Mouse (Mus musculus): ENCODE measurements around the gene 2810004N23Rik. TPM values are rescaled to one million over a fixed set of nuclear protein-coding genes. Genes with fewer than 3 reads are reported as not detected.
A peak's percentile ranks its signal among the peaks of the same experiment; 100 is the strongest.

2810004N23Rik gene
- total RNA-seq, 2 experiments from 2014 or later = 29.7 to 34.0 TPM

- TF ChIP-seq CTCF (IDR thresholded peaks at IDR 0.05) = no peak
- peak; percentile 34 for DNase-seq
- Histone ChIP-seq H3K27ac (peak overlapping the region; percentile 97), H3K4me3 (peak overlapping the region; percentile 100)
- intact Hi-C loops (cut with DNase I) = loop anchor here (2.0 to 5.0 kb wide), 2 partner anchors 117 to 141 kb away; partner anchors contain the start of gene Tsnax
Observed at GRCm38 (mm10) chr8:124896010-124896631, 33.2 kb upstream of the 2810004N23Rik start.

- no peak overlapping the region for H3K27ac ChIP-seq
- no peak for TF ChIP-seq CTCF (IDR thresholded peaks at IDR 0.05)
- intact Hi-C loops (cut with DNase I) = no loop called here
- no peak overlapping the region for H3K4me3 ChIP-seq
- DNase-seq = no peak
Observed at GRCm38 (mm10) chr8:124892596-124892995, 29.7 kb upstream of the 2810004N23Rik start.

GRCm38 (mm10) chr8:124888385-124888784, 25.5 kb upstream of the 2810004N23Rik start:
- intact Hi-C loops (cut with DNase I) = no loop called here
- H3K4me3 ChIP-seq = no peak overlapping the region
- DNase-seq = no peak
- peak; percentile 40 for TF ChIP-seq CTCF (IDR thresholded peaks at IDR 0.05)
- H3K27ac ChIP-seq = no peak overlapping the region

GRCm38 (mm10) chr8:124878946-124879526, 16.1 kb upstream of the 2810004N23Rik start:
- no peak for TF ChIP-seq CTCF (IDR thresholded peaks at IDR 0.05)
- H3K27ac ChIP-seq = no peak overlapping the region
- intact Hi-C loops (cut with DNase I) = no loop called here
- DNase-seq = no peak
- H3K4me3 ChIP-seq = no peak overlapping the region

DNA sequence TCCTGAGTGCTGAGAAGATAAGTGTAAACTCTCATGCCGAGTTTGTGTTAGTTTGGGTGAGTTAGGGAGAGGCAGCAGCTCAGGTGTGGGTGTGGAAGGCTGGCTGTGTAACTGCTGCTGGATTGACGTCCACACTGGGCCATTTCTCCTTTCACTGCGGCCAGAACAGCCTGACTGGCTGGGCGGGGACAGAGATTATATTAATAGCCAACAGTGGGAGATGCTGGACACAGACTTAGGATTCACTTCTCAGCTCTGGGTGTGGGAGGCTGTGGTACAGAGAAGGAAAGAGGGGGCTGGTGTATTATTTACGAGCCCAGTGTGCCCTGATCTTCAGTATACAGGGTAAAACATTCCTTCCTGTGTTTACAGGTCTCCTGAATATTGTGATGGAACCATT, 15.2 kb upstream of the 2810004N23Rik start:
- TF ChIP-seq CTCF (IDR thresholded peaks at IDR 0.05) = no peak
- Histone ChIP-seq H3K4me3 (no peak overlapping the region), H3K27ac (no peak overlapping the region)
- intact Hi-C loops (cut with DNase I) = no loop called here
- DNase-seq = no peak

DNA sequence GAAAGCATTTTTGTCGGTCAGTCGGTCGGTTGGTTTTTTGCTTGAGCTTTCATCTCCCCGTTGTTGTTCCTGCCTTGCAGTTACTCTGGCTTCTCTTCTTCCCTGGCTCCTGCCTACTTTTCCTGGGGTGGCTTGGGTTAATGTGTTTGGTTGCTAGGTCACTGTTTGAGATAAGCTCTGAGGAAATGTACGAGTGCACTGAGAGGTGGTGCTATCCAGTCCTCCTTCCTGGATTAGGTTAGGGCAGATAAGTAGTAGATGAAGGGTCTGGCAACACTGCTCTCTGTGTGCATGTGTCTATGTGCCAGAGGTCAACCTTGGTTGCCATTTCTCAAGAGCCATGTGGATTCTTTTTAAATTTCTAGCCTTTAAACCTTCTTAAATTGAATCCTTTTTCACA, 9.8 kb upstream of the 2810004N23Rik start:
- Histone ChIP-seq H3K4me3 (no peak overlapping the region), H3K27ac (no peak overlapping the region)
- intact Hi-C loops (cut with DNase I) = no loop called here
- no peak for DNase-seq
- TF ChIP-seq CTCF (IDR thresholded peaks at IDR 0.05) = no peak

DNA sequence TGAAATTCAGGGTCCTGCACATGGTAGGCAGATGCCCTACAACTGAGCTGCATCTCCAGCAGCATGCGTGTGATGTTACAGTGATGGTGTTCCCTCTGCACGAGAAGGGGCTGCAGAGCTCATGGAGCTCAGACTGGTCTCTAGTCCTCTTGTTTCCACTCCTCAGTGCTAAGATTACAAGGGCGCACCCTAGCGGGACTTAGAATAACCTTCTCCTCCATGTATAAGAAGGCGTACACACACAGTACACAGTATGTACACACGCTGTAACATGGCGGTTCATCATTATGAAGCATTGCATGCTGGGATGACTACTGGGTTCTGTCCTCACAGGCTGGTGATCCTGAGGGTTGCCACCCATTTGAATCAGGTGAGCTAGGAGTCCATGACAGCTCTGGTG, 9.2 kb upstream of the 2810004N23Rik start:
- no peak for DNase-seq
- H3K27ac ChIP-seq = no peak overlapping the region
- no peak for TF ChIP-seq CTCF (IDR thresholded peaks at IDR 0.05)
- H3K4me3 ChIP-seq = no peak overlapping the region
- intact Hi-C loops (cut with DNase I) = no loop called here

DNA sequence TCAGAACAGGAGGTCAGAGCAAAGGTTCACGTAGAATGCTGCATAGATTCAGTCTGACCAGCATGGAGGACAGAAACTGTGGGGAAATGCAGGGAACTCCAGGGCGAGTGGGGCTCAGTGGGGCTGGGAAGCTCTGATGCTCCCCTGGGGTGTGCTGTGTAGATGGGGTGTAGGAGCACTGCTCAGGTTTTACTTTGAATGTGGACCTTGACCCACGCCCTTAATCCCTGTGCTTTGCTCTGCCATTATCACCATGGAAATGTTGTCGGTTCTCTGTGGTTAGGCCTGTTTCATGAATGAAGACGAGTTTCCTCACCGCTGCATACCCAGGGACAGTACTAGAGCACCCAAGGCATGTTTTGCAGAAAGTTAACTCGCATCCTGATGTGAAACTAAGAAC, 8.6 kb upstream of the 2810004N23Rik start:
- no peak overlapping the region for H3K27ac ChIP-seq
- TF ChIP-seq CTCF (IDR thresholded peaks at IDR 0.05) = no peak
- intact Hi-C loops (cut with DNase I) = no loop called here
- DNase-seq = no peak
- no peak overlapping the region for H3K4me3 ChIP-seq

DNA sequence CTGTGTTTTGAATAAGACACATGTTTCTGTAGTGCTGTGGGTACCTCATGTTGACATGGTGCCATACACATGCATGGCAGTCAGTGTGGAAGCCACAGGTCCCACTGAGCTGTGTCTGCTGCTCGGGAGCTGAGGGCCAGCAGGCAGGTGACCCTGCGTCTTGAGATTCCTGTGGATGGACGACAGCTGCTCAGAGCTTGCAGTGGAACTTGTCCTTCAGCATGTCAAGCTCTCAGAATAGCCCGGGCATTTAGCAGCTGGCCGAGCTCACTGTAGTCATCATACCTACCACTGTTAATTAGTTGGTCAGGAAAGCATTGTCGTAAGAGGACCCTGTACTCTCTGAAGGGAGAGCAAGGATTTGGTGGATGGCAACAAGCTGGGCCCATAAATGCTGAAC, 6.8 kb upstream of the 2810004N23Rik start:
- peak; percentile 67 for DNase-seq
- no peak for TF ChIP-seq CTCF (IDR thresholded peaks at IDR 0.05)
- intact Hi-C loops (cut with DNase I) = no loop called here
- Histone ChIP-seq H3K27ac (peak overlapping the region; percentile 80), H3K4me3 (no peak overlapping the region)

GRCm38 (mm10) chr8:124867126-124867525, 4.2 kb upstream of the 2810004N23Rik start:
- TF ChIP-seq CTCF (IDR thresholded peaks at IDR 0.05) = no peak
- H3K27ac ChIP-seq = peak overlapping the region; percentile 16
- intact Hi-C loops (cut with DNase I) = no loop called here
- DNase-seq = no peak
- no peak overlapping the region for H3K4me3 ChIP-seq

- intact Hi-C loops (cut with DNase I) = no loop called here
- no peak overlapping the region for H3K4me3 ChIP-seq
- TF ChIP-seq CTCF (IDR thresholded peaks at IDR 0.05) = no peak
- DNase-seq = no peak
- no peak overlapping the region; the same call in 1 of the 2 replicates for H3K27ac ChIP-seq
Observed at GRCm38 (mm10) chr8:124866669-124867068, 3.7 kb upstream of the 2810004N23Rik start.

DNA sequence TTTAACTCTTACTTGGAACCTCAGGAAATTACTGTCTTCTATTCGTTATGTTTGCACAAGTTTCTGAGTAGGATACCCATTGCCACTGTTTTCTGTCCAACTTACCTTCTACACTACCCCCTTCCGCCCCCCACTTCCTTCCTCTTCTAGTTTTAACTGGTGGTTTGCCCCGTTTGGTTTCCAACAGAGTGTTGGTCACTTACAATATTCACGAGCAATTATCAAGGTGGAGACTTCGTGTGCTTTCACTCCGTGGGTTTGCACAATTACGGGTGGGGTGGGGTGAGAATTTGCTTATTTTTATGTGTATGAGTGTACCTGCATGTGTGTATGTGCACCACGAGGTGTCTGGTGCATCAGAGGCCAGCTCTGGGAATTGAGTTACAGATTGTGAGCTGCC, 809 bp upstream of the 2810004N23Rik start:
- H3K27ac ChIP-seq = peak overlapping the region; percentile 90
- no peak for DNase-seq
- H3K4me3 ChIP-seq = peak overlapping the region; percentile 77
- intact Hi-C loops (cut with DNase I) = loop anchor here (2.0 kb wide), 1 partner anchor 149 kb away; the partner anchor contains the start of gene Tsnax
- TF ChIP-seq CTCF (IDR thresholded peaks at IDR 0.05) = no peak

DNA sequence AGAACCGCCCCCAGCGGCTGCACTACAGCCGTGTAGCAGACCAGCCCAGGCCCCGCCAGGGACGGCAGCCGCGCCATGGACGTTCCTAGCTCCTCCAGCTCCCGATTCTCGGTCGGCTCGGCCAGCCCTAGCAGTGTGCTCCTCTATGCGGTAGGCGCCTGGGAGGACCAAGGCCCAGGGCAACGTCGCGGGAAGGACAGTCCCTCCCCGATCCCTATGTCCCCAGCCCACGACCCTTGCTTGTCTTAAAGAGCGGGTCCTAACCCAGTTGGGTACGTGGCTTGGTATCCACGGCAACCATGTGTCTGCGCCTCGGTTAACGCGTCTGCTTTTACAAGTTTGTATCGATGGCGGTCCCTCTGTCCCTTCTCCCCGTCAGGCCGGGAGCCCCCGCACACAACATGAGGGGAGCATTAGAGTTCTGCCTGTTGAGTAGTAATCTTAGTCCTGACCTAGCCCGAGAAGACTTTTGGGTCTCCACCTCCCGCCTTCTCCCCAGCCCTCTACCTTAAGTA, 300 bp upstream of the 2810004N23Rik start:
- DNase-seq = no peak
- intact Hi-C loops (cut with DNase I) = loop anchor here (2.0 kb wide), 1 partner anchor 150 kb away; the partner anchor contains the start of gene Tsnax
- Histone ChIP-seq H3K27ac (peak overlapping the region; percentile 90), H3K4me3 (peak overlapping the region; percentile 77)
- 0 out of 2 replicates have a peak, but pooled peaks have one; percentile 16 for TF ChIP-seq CTCF (IDR thresholded peaks at IDR 0.05)
